Comparison of ENCODE assay signal across 13 mouse cellular contexts in the genomic region with DNA sequence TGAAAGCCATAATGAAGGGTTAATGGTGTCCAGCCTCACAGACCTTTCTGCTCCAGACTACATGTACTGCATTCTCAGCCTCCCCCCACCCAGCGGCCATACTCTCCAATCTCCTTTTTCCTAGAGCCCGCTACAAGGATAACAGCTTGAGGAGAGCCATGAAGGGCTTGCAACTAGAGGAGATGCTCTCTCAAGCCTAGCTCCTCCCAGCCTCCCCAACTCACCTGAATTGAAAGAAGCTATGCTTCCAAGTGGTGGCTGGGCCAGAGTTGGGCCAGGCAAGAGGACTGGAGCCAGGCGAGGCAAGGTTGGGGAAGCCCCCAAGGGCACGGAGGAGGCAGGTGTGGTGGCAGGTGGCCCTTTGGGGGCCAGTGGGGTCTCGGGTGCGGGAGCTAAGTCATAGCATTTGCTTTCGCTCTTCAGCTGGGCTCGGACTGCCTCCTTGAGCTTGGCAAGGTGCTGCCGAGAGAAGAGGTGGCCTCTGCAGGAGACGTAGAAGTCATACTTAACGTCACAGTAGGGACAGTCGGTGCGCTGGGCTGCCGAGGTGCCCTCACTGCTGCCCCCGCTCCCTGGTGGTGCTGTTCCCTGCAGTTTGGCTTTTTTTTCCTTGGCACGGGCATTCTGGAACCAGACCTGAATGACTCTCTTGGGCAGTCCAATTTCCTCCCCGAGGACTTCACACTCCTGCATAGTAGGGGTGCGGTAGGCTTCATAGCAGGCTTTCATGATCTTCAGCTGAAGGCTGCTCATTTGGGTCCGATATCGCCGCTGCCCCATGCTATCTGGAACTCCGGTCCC. TPM values are rescaled to one million over a fixed set of nuclear protein-coding genes. Genes with fewer than 3 reads are reported as not detected.
DNase-seq lines count a peak whose midpoint lies in the region; ATAC-seq and TF ChIP-seq lines count a peak whose summit lies in the region.
"Had no signal": no experiment of that assay in that cellular context is flagged by ENCODE, and none has a peak within 500 bp of the region (broad histone marks: within the 10 kb centered on the region; RNA-seq: fewer than 3 reads in every experiment).

No protein-coding gene starts in this region.

- H3K4me1 ChIP-seq in hindbrain, embryonic 12.5 days: peaks cover 23% of the 10 kb centered on the region
- peaks cover 28% of the 10 kb centered on the region for H3K4me1 ChIP-seq in hindbrain, embryonic 16.5 days (ENCODE audit: control insufficient read depth, insufficient read depth, low read depth, low read length)
- H3K4me1 ChIP-seq in E14TG2a.4 (replicated peaks; ENCODE audit: low read depth, low read length): peaks cover 98% of the 10 kb centered on the region

- no peaks in the 10 kb centered on the region for H3K27me3 ChIP-seq in hindbrain, embryonic 12.5 days
- H3K27me3 ChIP-seq in hindbrain, embryonic 16.5 days (replicated peaks; ENCODE audit: control insufficient read depth, insufficient read depth, low read length): no peaks in the 10 kb centered on the region
- no peaks in the 10 kb centered on the region for H3K27me3 ChIP-seq in E14TG2a.4 (ENCODE audit: insufficient read depth, low read length)
- H3K27me3 ChIP-seq: embryonic facial prominence, embryonic 15.5 days; lung, embryonic 15.5 days had no signal

- ATAC-seq in hindbrain, embryonic 12.5 days (ENCODE audit: low FRiP score): no peak
- no peak for ATAC-seq in hindbrain, embryonic 16.5 days

- no peak overlapping the region for H3K4me2 ChIP-seq in hindbrain, embryonic 12.5 days (replicated peaks)
- H3K4me2 ChIP-seq in hindbrain, embryonic 16.5 days (ENCODE audit: low read length): no peak overlapping the region

- peak; percentile 16 for DNase-seq in R1 (ENCODE audit: low read depth, low spot score)
- peak; percentile 58 to 63 for DNase-seq in cerebellum, postnatal 36 days
- no peak for DNase-seq in thymus, postnatal 14 days
- DNase-seq in thymus, postnatal 10 days (ENCODE audit: low spot score in 2 of 2): no peak
- DNase-seq: heart, adult 2 months; heart, postnatal 14 days; kidney, adult 18-20 months had no signal

- no peaks in the 10 kb centered on the region for H3K9me3 ChIP-seq in hindbrain, embryonic 12.5 days (replicated peaks)
- no peaks in the 10 kb centered on the region for H3K9me3 ChIP-seq in hindbrain, embryonic 16.5 days (ENCODE audit: control insufficient read depth, low read length)
- H3K9me3 ChIP-seq in E14TG2a.4 (ENCODE audit: low read length): no peaks in the 10 kb centered on the region
- H3K9me3 ChIP-seq: embryonic facial prominence, embryonic 15.5 days; lung, embryonic 15.5 days; megakaryocyte, embryonic 14.5 days had no signal

- H3K9ac ChIP-seq in hindbrain, embryonic 12.5 days: no peak overlapping the region
- H3K9ac ChIP-seq in hindbrain, embryonic 16.5 days (ENCODE audit: low read depth, low read length): no peak overlapping the region
- H3K9ac ChIP-seq: embryonic facial prominence, embryonic 15.5 days; lung, embryonic 15.5 days had no signal

- peak overlapping the region; percentile 23; the same call in 1 of the 2 replicates for H3K27ac ChIP-seq in hindbrain, embryonic 12.5 days
- no peak overlapping the region for H3K27ac ChIP-seq in hindbrain, embryonic 16.5 days (ENCODE audit: low read depth, low read length)
- H3K27ac ChIP-seq: embryonic facial prominence, embryonic 15.5 days; heart, adult 2 months; lung, embryonic 15.5 days had no signal

- TF ChIP-seq CTCF in E14TG2a.4 (conservative IDR thresholded peaks at IDR 0.05; ENCODE audit: low read length): no peak

- peaks cover 67% of the 10 kb centered on the region for H3K36me3 ChIP-seq in hindbrain, embryonic 12.5 days
- peaks cover 27% of the 10 kb centered on the region for H3K36me3 ChIP-seq in hindbrain, embryonic 16.5 days (ENCODE audit: control insufficient read depth, insufficient read depth, low read length)
- peaks cover 70% of the 10 kb centered on the region for H3K36me3 ChIP-seq in E14TG2a.4 (ENCODE audit: insufficient read depth, low read length)
- H3K36me3 ChIP-seq: lung, embryonic 15.5 days had no signal

- 87% methylated on average over 22 of the region's 22 CpGs for WGBS in hindbrain, embryonic 12.5 days
- WGBS in hindbrain, embryonic 16.5 days: 80% methylated on average over 22 of the region's 22 CpGs

- H3K4me3 ChIP-seq in hindbrain, embryonic 12.5 days: no peak overlapping the region
- no peak overlapping the region for H3K4me3 ChIP-seq in hindbrain, embryonic 16.5 days (ENCODE audit: low read length)
- peak overlapping the region; percentile 68 for H3K4me3 ChIP-seq in E14TG2a.4 (replicated peaks; ENCODE audit: low read length)
- H3K4me3 ChIP-seq: embryonic facial prominence, embryonic 15.5 days; heart, adult 2 months; lung, embryonic 15.5 days; megakaryocyte, embryonic 14.5 days had no signal

RNA-seq across cellular contexts. Expression of gene Zfhx2, which starts 28.3 kb away (rescaled TPM):
- 30.9 and 33.1 TPM in 2 replicates for polyA plus RNA-seq in hindbrain, embryonic 12.5 days (2016; fragmentation: Nextera tagmentation; extraction: Ambion mirVana)
- polyA plus RNA-seq in hindbrain, embryonic 16.5 days (2015; fragmentation: Nextera tagmentation; extraction: Ambion mirVana): 18.4 and 20.5 TPM in 2 replicates

RNA-seq across cellular contexts. Expression of gene Thtpa, which starts 30.8 kb away (rescaled TPM):
- 27.3 and 27.7 TPM in 2 replicates for polyA plus RNA-seq in hindbrain, embryonic 12.5 days (2016; fragmentation: Nextera tagmentation; extraction: Ambion mirVana)
- 34.4 and 36.1 TPM in 2 replicates for polyA plus RNA-seq in hindbrain, embryonic 16.5 days (2015; fragmentation: Nextera tagmentation; extraction: Ambion mirVana)

RNA-seq across cellular contexts. Expression of gene Ap1g2, which starts 42.6 kb away (rescaled TPM):
- polyA plus RNA-seq in hindbrain, embryonic 12.5 days (2016; fragmentation: Nextera tagmentation; extraction: Ambion mirVana): 9.4 and 10.1 TPM in 2 replicates
- polyA plus RNA-seq in hindbrain, embryonic 16.5 days (2015; fragmentation: Nextera tagmentation; extraction: Ambion mirVana): 6.9 and 7.7 TPM in 2 replicates

RNA-seq across cellular contexts. Expression of gene Ngdn, which starts 48.5 kb away (rescaled TPM):
- polyA plus RNA-seq in hindbrain, embryonic 12.5 days (2016; fragmentation: Nextera tagmentation; extraction: Ambion mirVana): 63.2 and 63.4 TPM in 2 replicates
- 48.2 and 50.6 TPM in 2 replicates for polyA plus RNA-seq in hindbrain, embryonic 16.5 days (2015; fragmentation: Nextera tagmentation; extraction: Ambion mirVana)

RNA-seq across cellular contexts. Expression of gene Jph4, which starts 53.0 kb away (rescaled TPM):
- 10.5 and 11.5 TPM in 2 replicates for polyA plus RNA-seq in hindbrain, embryonic 12.5 days (2016; fragmentation: Nextera tagmentation; extraction: Ambion mirVana)
- 31.8 and 32.3 TPM in 2 replicates for polyA plus RNA-seq in hindbrain, embryonic 16.5 days (2015; fragmentation: Nextera tagmentation; extraction: Ambion mirVana)

Comparison
In these comparisons a context has a peak if more than half of its experiments do, and no peak if none do; other contexts are left out.
1. DNase-seq: peak in R1 (single experiment) and cerebellum, postnatal 36 days (2 of 2); none in thymus, postnatal 14 days (single experiment) and thymus, postnatal 10 days (0 of 2).